Mouse (Mus musculus): ENCODE results near the gene Mlec. TPM values are rescaled to one million over a fixed set of nuclear protein-coding genes. Genes with fewer than 3 reads are reported as not detected.

Gene Mlec
- polyA plus RNA-seq, 1 experiment: 120 TPM

GRCm38 (mm10) chr5:115156401-115156800 is 1.6 kb downstream of the Mlec start:
- peaks cover 26% of the 10 kb centered on the region for H3K36me3 ChIP-seq (ENCODE audit: control insufficient read depth, insufficient read depth)

DNA sequence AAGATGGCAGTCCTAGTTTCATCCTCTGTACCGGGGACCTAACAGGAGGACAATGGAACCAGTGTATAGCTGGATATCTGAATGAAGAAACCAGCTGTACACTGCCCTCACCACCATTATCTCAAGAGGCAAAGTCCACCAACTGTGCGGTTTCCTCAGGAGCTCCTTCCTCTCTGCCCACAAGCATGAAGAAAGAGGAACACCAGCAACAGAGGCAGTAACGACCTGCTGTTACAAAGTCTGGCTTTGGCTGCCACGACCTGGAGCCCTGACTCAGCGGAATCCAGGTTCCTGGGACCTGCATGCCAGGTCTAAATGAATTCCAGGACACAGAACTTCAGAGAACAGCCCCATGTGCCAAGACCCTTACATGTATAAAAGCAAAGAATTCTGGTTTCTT is 2.1 kb downstream of the Mlec start:
- H3ac ChIP-seq (ENCODE audit: control insufficient read depth, insufficient read length, low read depth): no peak overlapping the region
- H3K4me3 ChIP-seq (ENCODE audit: insufficient read depth, poor library complexity, severe bottlenecking): peak overlapping the region; percentile 72
- peaks cover 70% of the 10 kb centered on the region for H3K79me2 ChIP-seq (ENCODE audit: control insufficient read depth, insufficient read depth)
- H3K79me3 ChIP-seq (ENCODE audit: low read depth): peaks cover 61% of the 10 kb centered on the region
- H3K36me3 ChIP-seq (ENCODE audit: control insufficient read depth, insufficient read depth): peaks cover 29% of the 10 kb centered on the region
- no peak for TF ChIP-seq MYOD1 (IDR thresholded peaks at IDR 0.05; ENCODE audit: control insufficient read depth, insufficient read length, low read depth)
- H3K27me3 ChIP-seq (ENCODE audit: control insufficient read depth, insufficient read depth, insufficient read length): no peaks in the 10 kb centered on the region

More at GRCm38 (mm10) chr5:115156401-115156800, 1.6 kb downstream of the Mlec start:
- Histone ChIP-seq H3K27me3 (ENCODE audit: control insufficient read depth, insufficient read depth, insufficient read length) (no peaks in the 10 kb centered on the region), H3ac (ENCODE audit: control insufficient read depth, insufficient read length, low read depth) (peak overlapping the region; percentile 20), H3K79me2 (ENCODE audit: control insufficient read depth, insufficient read depth) (peaks cover 65% of the 10 kb centered on the region), H3K79me3 (ENCODE audit: low read depth) (peaks cover 61% of the 10 kb centered on the region), H3K4me3 (ENCODE audit: insufficient read depth, poor library complexity, severe bottlenecking) (peak overlapping the region; percentile 72)
- TF ChIP-seq FOSL1 (IDR thresholded peaks at IDR 0.05; ENCODE audit: insufficient read depth, low read length, poor library complexity, severe bottlenecking): no peak
- TF ChIP-seq MYOD1 (IDR thresholded peaks at IDR 0.05; ENCODE audit: control insufficient read depth, insufficient read length, low read depth): no peak
- TF ChIP-seq CTCF (IDR thresholded peaks at IDR 0.05; ENCODE audit: control insufficient read depth, insufficient read depth, insufficient read length): no peak
- no peak for TF ChIP-seq MYOG (IDR thresholded peaks at IDR 0.05; ENCODE audit: control insufficient read depth, extremely low read depth, insufficient read length)
- TF ChIP-seq USF1 (IDR thresholded peaks at IDR 0.05; ENCODE audit: low read depth): no peak
- TF ChIP-seq MAX (IDR thresholded peaks at IDR 0.05): no peak
- TF ChIP-seq CEBPB (IDR thresholded peaks at IDR 0.05; ENCODE audit: low read depth): no peak

GRCm38 (mm10) chr5:115155156-115155631 is 2.8 kb downstream of the Mlec start:
- Histone ChIP-seq H3K79me2 (ENCODE audit: control insufficient read depth, insufficient read depth) (peaks cover 70% of the 10 kb centered on the region), H3K27me3 (ENCODE audit: control insufficient read depth, insufficient read depth, insufficient read length) (no peaks in the 10 kb centered on the region), H3K4me3 (ENCODE audit: insufficient read depth, poor library complexity, severe bottlenecking) (no peak overlapping the region), H3ac (ENCODE audit: control insufficient read depth, insufficient read length, low read depth) (no peak overlapping the region), H3K79me3 (ENCODE audit: low read depth) (peaks cover 61% of the 10 kb centered on the region), H3K36me3 (ENCODE audit: control insufficient read depth, insufficient read depth) (peaks cover 35% of the 10 kb centered on the region)
- no peak for TF ChIP-seq FOSL1 (IDR thresholded peaks at IDR 0.05; ENCODE audit: insufficient read depth, low read length, poor library complexity, severe bottlenecking)
- no peak for TF ChIP-seq MYOG (IDR thresholded peaks at IDR 0.05; ENCODE audit: control insufficient read depth, extremely low read depth, insufficient read length)
- TF ChIP-seq MAX (IDR thresholded peaks at IDR 0.05): no peak
- TF ChIP-seq CTCF (IDR thresholded peaks at IDR 0.05; ENCODE audit: control insufficient read depth, insufficient read depth, insufficient read length): no peak
- no peak for TF ChIP-seq CEBPB (IDR thresholded peaks at IDR 0.05; ENCODE audit: low read depth)

GRCm38 (mm10) chr5:115152132-115152956 is 5.6 kb downstream of the Mlec start:
- H3ac ChIP-seq (ENCODE audit: control insufficient read depth, insufficient read length, low read depth): no peak overlapping the region
- H3K79me3 ChIP-seq (ENCODE audit: low read depth): peaks cover 57% of the 10 kb centered on the region
- no peaks in the 10 kb centered on the region for H3K27me3 ChIP-seq (ENCODE audit: control insufficient read depth, insufficient read depth, insufficient read length)
- TF ChIP-seq MYOG (IDR thresholded peaks at IDR 0.05; ENCODE audit: control insufficient read depth, extremely low read depth, insufficient read length): no peak
- no peak for TF ChIP-seq FOSL1 (IDR thresholded peaks at IDR 0.05; ENCODE audit: insufficient read depth, low read length, poor library complexity, severe bottlenecking)
- no peak for TF ChIP-seq CEBPB (IDR thresholded peaks at IDR 0.05; ENCODE audit: low read depth)
- TF ChIP-seq CTCF (IDR thresholded peaks at IDR 0.05; ENCODE audit: control insufficient read depth, insufficient read depth, insufficient read length): no peak
- no peak for TF ChIP-seq MYOD1 (IDR thresholded peaks at IDR 0.05; ENCODE audit: control insufficient read depth, insufficient read length, low read depth)
- TF ChIP-seq USF1 (IDR thresholded peaks at IDR 0.05; ENCODE audit: low read depth): no peak
- no peak for TF ChIP-seq MAX (IDR thresholded peaks at IDR 0.05)
- no peak overlapping the region for H3K4me3 ChIP-seq (ENCODE audit: insufficient read depth, poor library complexity, severe bottlenecking)
- peaks cover 64% of the 10 kb centered on the region for H3K79me2 ChIP-seq (ENCODE audit: control insufficient read depth, insufficient read depth)
- peaks cover 61% of the 10 kb centered on the region for H3K36me3 ChIP-seq (ENCODE audit: control insufficient read depth, insufficient read depth)

- no peak overlapping the region for H3ac ChIP-seq (ENCODE audit: control insufficient read depth, insufficient read length, low read depth)
- TF ChIP-seq CEBPB (IDR thresholded peaks at IDR 0.05; ENCODE audit: low read depth) (no peak), MYOD1 (IDR thresholded peaks at IDR 0.05; ENCODE audit: control insufficient read depth, insufficient read length, low read depth) (no peak), CTCF (IDR thresholded peaks at IDR 0.05; ENCODE audit: control insufficient read depth, insufficient read depth, insufficient read length) (no peak), MYOG (IDR thresholded peaks at IDR 0.05; ENCODE audit: control insufficient read depth, extremely low read depth, insufficient read length) (no peak)
- H3K36me3 ChIP-seq (ENCODE audit: control insufficient read depth, insufficient read depth): peaks cover 70% of the 10 kb centered on the region
- no peaks in the 10 kb centered on the region for H3K27me3 ChIP-seq (ENCODE audit: control insufficient read depth, insufficient read depth, insufficient read length)
- H3K79me3 ChIP-seq (ENCODE audit: low read depth): peaks cover 49% of the 10 kb centered on the region
- no peak overlapping the region for H3K4me3 ChIP-seq (ENCODE audit: insufficient read depth, poor library complexity, severe bottlenecking)
- H3K79me2 ChIP-seq (ENCODE audit: control insufficient read depth, insufficient read depth): peaks cover 55% of the 10 kb centered on the region
Observed at GRCm38 (mm10) chr5:115151457-115151856, 6.5 kb downstream of the Mlec start.

DNA sequence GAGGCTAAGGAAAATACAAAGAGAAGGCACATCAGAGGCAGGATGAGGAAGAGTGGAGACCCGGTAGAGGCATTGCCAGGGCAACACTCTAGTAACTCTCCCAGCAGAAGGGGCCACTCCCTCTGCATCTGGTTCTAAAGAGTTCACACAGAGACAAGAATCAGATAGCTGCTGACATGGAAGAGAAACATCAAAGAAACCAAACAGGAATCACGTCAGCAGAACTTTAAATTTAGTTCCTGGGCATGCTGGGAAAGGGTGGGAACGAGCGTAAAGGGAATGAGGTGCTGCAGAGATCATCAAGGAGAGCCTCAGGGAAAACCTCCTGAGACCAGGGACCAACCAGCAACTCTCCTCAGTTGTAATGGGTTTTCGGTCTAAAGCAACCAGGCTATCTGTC is 7.0 kb downstream of the Mlec start:
- Histone ChIP-seq H3K79me3 (ENCODE audit: low read depth) (peaks cover 44% of the 10 kb centered on the region), H3K4me3 (ENCODE audit: insufficient read depth, poor library complexity, severe bottlenecking) (no peak overlapping the region), H3ac (ENCODE audit: control insufficient read depth, insufficient read length, low read depth) (no peak overlapping the region), H3K27me3 (ENCODE audit: control insufficient read depth, insufficient read depth, insufficient read length) (no peaks in the 10 kb centered on the region), H3K79me2 (ENCODE audit: control insufficient read depth, insufficient read depth) (peaks cover 51% of the 10 kb centered on the region), H3K36me3 (ENCODE audit: control insufficient read depth, insufficient read depth) (peaks cover 74% of the 10 kb centered on the region)
- no peak for TF ChIP-seq USF1 (IDR thresholded peaks at IDR 0.05; ENCODE audit: low read depth)
- TF ChIP-seq MYOD1 (IDR thresholded peaks at IDR 0.05; ENCODE audit: control insufficient read depth, insufficient read length, low read depth): no peak
- no peak for TF ChIP-seq MAX (IDR thresholded peaks at IDR 0.05)
- no peak for TF ChIP-seq MYOG (IDR thresholded peaks at IDR 0.05; ENCODE audit: control insufficient read depth, extremely low read depth, insufficient read length)
- no peak for TF ChIP-seq CEBPB (IDR thresholded peaks at IDR 0.05; ENCODE audit: low read depth)
- TF ChIP-seq FOSL1 (IDR thresholded peaks at IDR 0.05; ENCODE audit: insufficient read depth, low read length, poor library complexity, severe bottlenecking): no peak
- TF ChIP-seq CTCF (IDR thresholded peaks at IDR 0.05; ENCODE audit: control insufficient read depth, insufficient read depth, insufficient read length): no peak

Measured in C2C12 (cell line).